Mouse (Mus musculus): ENCODE results near the gene Tle6.

The Tle6 gene

GRCm38 (mm10) chr10:81583347-81583746, 17.5 kb downstream of the Tle6 start:
- DNase-seq: peak in 1 of 2 experiments; percentile 5

- peak; percentile 63 to 77 for DNase-seq
Measured at GRCm38 (mm10) chr10:81580441-81581070, 20.3 kb downstream of the Tle6 start.

GRCm38 (mm10) chr10:81579967-81580366, 20.9 kb downstream of the Tle6 start:
- no peak for DNase-seq

GRCm38 (mm10) chr10:81575695-81576094, 25.2 kb downstream of the Tle6 start:
- peak; percentile 55 to 62 for DNase-seq

GRCm38 (mm10) chr10:81575208-81575631, 25.7 kb downstream of the Tle6 start:
- DNase-seq: peak; percentile 67 to 76

GRCm38 (mm10) chr10:81574081-81575056, 26.5 kb downstream of the Tle6 start, which contains the start of gene Tle2:
Gene Tle2 (plus strand): TSS chr10:81574561.
- peak in 1 of 2 experiments; percentile 39 for DNase-seq

GRCm38 (mm10) chr10:81572975-81573374, 27.9 kb downstream of the Tle6 start:
- peak; percentile 63 to 68 for DNase-seq

GRCm38 (mm10) chr10:81572133-81572671, 28.7 kb downstream of the Tle6 start:
- DNase-seq: peak in 1 of 2 experiments; percentile 22

- DNase-seq: peak; percentile 99
Measured at GRCm38 (mm10) chr10:81571501-81571876, 29.4 kb downstream of the Tle6 start.

GRCm38 (mm10) chr10:81570831-81571500, 29.9 kb downstream of the Tle6 start:
- peak; percentile 96 to 98 for DNase-seq

GRCm38 (mm10) chr10:81570238-81570800, 30.6 kb downstream of the Tle6 start:
- no peak for DNase-seq

- peak in 1 of 2 experiments; percentile 37 for DNase-seq
Measured at GRCm38 (mm10) chr10:81569507-81570237, 31.2 kb downstream of the Tle6 start.

- DNase-seq: peak; percentile 82 to 90
Measured at GRCm38 (mm10) chr10:81568381-81569191, 32.3 kb downstream of the Tle6 start.

GRCm38 (mm10) chr10:81565257-81566228, 35.3 kb downstream of the Tle6 start:
- DNase-seq: no peak

GRCm38 (mm10) chr10:81564734-81565133, 36.1 kb downstream of the Tle6 start:
- peak; percentile 80 to 85 for DNase-seq

- DNase-seq: peak; percentile 68 to 80
Measured at GRCm38 (mm10) chr10:81564216-81564615, 36.7 kb downstream of the Tle6 start.

GRCm38 (mm10) chr10:81563481-81563880, 37.4 kb downstream of the Tle6 start:
- peak in 1 of 2 experiments; percentile 21 for DNase-seq

- no peak for DNase-seq
Measured at GRCm38 (mm10) chr10:81562411-81562810, 38.5 kb downstream of the Tle6 start.

- peak; percentile 69 to 77 for DNase-seq
Measured at GRCm38 (mm10) chr10:81560719-81561459, 40.0 kb downstream of the Tle6 start.
